Mouse (Mus musculus) embryonic fibroblast, embryonic 13.5 days (primary cell): ENCODE data around the gene Accsl.

Experiments used
- CTCF ChIP-seq: IDR thresholded peaks from 2 replicates; pipeline ENCODE4 v1.5.1; 2011; ENCODE audit warnings: mild to moderate bottlenecking, control low read depth, low read length, moderate library complexity, borderline replicate concordance; ENCODE audit not compliant: insufficient read depth
- POLR2A ChIP-seq: IDR thresholded peaks from 2 replicates; pipeline ENCODE4 v1.6.1; 2011; ENCODE audit warnings: low read depth, mild to moderate bottlenecking, control low read depth, low read length, moderate library complexity

DNA sequence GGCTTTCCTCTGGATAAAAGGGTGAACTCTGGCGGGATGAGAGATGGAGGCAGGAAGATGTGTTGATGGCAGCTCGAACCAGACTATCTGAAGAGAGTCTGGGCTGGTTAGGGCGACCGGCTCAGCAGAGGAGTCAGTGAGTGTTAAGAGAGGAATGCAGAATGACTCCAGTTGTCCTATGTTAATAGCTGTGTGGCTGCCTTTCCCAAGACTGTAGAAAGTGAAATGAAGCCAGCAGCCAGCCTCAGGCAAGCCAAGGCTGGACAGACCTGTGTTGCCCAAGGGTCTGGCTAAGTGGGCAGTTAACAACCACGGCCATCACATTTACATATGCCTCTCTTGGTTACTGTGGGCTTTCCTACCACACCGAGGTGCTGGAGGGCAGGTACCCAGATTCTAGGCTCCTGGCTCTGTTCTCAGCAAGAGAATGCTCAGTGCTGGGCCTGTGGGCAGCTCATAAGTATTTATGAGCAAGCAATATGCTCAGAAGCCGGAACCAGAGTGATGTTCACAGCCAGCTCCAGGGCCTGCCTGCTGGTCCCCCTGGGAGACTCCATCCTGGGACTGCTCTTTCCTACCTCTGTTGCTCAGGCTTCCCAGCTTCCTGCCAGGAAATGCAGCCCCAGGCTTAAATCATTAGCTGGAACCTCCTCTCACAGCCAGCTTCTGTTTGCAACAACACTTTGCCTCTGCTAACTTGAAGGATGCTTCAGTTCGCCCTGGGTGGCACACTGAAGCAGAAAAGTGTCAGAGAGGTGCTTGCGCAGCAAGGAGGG lies 38.8 kb upstream of the Accsl start:
- no peak for TF ChIP-seq CTCF
- TF ChIP-seq POLR2A = no peak
